Mouse (Mus musculus): ENCODE results near the gene Enox1.

DNA sequence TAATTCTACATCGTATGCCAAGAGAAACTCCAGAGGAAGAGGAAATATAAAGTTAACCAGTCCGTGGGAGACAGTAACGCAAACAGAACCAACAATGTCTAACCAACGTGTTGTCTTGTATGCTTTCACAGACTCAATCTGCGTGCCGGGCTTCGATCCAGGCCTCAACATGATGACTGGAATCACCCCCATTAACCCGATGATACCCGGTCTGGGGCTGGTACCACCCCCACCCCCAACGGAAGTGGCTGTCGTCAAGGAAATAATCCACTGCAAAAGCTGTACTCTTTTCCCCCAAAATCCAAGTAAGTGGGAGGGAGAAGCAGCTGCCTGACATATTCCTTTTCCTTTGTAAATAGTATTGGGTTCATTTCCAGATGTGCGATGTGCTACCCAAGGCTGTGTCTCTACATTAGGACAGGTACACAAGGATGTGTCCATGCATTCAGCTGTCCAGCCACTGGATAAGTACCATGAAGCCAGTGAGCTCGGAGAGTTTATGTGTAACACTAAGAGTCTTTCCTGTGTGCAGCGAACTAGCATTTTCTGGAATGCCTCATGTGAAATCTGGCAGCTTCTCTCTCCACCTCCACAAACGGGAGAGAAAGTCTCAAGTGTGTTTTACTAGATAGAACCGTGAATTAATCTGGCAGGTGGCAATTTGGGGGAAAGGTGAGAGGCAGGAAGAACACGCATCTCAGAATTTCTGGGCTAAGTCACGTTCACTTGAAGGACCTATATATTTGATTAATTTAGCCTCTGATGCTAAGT, 421.1 kb downstream of the Enox1 start:
- no peak for TF ChIP-seq CTCF (conservative IDR thresholded peaks at IDR 0.05; ENCODE audit: low read length)
- TF ChIP-seq POU5F1 (IDR thresholded peaks at IDR 0.05; ENCODE audit: borderline replicate concordance, low read length): no peak
- no peak for TF ChIP-seq NANOG (IDR thresholded peaks at IDR 0.05; ENCODE audit: borderline replicate concordance, low read length)
